Mouse (Mus musculus): ENCODE data around the gene Tbccd1.

Tbccd1 gene

DNA sequence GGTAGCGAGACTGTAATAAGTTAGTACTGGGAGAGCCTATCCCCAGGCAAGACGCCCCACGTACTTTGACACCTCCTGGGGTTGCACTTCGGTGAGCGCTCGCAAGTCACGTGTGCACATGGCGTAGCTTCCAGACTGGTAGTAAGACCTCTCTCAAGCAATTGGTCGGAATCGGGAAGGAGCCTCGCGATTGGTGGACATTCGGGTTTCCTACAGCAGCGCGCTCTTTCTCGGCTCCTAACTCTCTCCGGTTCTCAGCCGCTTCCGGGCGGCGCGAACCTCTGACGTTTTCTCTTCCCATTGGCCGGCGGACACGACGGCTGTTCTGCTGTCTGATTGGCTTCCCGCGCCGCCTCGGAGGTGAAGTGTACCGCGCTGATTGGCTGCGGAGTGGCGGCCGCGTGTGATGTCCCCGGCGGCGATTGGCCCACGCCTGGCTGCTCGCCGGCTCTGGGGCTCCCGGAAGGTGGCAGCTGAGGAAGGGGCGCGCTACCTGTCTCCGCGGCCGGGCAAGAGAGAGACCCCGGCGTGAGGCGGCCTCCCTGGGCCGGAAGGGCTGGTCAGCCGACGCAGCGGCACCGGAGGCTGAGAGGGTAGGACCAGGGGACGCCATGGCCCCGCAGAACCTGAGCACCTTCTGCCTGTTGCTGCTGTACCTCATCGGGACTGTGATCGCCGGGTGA is at the start of gene Tbccd1, which contains the start of gene Dnajb11:
Gene Tbccd1 (minus strand): TSS at position 239 of the 683 bp plus-strand sequence.
Gene Dnajb11 (plus strand): TSS at position 415 of the 683 bp plus-strand sequence.
- peak; percentile 98 for DNase-seq

DNA sequence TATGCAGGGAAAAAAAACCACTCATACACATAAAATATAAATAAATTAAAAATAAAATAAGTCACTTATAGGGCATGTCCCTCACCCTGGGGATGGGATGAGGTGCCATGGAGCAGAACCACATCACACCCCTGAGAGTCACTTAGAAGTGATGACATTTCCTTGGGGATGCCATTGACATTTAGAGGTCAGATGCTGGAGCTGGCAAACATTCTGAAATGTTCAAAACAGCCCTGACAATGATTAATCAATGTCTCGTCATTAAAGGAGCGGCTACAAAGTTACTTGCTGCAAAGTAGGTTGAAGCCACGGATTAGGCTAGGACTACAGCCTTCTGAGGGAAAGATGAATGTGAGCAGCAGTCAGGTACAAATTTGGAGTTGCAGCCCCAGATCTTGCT is 43.9 kb upstream of the Tbccd1 start:
- no peak for DNase-seq

DNA sequence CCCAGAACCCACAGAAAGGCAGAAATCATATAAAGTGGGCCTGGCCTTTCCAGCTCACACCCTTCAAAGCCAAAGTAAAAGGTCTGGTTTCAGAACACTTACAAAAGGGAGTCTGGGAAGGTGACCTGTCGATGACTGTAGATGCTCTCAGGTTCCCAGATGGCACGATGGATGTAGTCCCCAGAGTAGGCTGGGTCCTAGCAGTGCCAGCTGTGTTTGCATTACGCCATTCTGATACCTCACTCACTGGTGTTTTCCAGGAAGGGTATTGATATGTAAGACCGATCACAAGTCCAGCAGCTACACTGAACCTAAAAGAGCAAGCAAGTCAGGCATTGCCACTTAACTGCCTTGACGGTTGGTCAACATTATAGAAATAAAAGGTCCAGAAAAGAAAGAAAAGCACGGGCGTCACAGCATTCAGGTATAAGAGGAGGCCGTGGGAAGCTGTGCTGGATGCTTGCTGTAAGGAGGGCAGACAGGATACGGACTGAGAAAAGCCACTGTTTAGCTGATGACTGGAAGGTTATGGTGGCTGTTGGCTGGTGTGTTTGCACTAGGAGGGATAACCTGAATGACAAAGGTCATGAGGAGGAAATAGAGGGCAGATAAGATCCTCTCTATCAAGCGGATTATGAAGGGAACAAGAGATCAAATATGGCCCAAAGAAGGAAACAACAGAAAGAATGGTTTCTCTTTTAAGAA is 42.5 kb upstream of the Tbccd1 start:
- no peak for DNase-seq

DNA sequence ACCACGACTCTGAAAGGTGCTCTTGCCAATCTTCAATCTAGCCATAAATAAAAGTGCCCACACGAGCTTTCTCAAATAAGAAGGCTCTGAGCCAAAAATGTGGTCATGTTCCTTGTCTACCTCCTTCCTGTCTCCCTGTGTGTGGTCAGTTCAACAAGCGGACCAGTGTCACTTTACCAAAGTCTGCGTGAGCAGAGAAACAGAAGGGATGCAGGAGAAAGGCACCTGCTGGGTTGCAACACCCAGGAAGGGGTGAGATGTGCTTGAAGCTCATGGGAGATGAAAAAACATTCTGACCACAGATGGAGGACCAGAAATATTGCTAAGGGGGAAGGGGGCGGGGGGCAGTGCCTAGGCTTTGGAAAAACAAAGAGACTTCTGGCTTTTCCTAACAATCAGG is 41.9 kb upstream of the Tbccd1 start:
- DNase-seq: no peak

DNA sequence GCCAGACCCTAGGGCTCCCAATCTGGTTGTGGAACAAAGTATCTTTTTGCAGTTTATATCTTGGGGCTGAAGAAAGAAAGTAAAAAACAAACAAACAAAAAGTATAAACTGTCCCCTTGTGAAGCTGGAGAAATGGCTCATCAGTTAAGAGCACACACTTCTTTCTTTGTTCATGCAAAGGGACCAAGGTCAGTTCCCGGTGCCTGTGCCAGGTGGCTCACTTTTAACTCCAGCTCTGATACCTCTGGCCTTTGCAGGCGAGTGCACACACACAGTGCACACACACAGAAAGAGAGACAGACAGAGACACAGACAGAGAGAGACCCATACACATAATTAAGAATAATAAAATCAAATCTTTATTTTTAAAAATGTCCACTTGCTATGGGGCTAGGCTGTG is 39.1 kb upstream of the Tbccd1 start:
- DNase-seq: no peak

DNA sequence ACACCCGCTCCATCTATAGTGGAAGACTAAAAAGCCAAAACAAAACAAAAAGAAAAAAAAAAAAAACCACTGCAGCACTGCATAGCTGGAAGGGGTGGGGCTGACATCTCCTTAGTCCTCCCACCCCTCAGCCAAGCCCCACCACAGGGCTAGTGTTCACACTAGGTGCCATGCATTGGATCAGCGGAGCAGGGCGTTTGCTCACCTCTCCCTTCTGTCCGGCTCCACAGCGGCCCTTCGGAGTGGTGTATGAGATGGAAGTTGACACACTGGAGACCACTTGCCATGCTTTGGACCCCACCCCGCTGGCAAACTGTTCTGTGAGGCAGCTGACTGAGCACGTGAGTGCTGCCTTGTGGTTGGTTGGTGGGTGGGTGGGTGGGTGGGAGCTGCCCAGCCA is 36.6 kb upstream of the Tbccd1 start:
- DNase-seq: no peak

DNA sequence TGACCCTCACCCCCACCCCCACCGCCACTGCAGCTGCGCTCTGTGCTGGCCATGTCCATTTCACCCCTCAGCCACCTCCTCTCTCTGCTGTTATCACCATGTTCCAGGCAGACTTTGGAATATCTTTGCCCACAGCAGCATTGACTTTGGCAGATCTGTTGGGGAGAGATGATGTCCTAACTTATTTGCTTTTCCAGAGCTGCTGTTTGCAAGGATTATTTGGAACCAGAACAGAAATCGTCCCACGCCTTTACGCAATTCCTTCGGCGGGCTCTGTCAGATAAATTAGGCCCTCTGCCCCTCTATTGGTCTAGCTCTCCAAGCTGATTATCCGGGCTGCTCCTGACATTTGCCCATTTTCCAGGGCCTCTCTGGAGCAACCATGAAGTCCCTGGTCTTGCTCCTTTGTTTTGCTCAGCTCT is 34.3 kb upstream of the Tbccd1 start:
- no peak for DNase-seq

DNA sequence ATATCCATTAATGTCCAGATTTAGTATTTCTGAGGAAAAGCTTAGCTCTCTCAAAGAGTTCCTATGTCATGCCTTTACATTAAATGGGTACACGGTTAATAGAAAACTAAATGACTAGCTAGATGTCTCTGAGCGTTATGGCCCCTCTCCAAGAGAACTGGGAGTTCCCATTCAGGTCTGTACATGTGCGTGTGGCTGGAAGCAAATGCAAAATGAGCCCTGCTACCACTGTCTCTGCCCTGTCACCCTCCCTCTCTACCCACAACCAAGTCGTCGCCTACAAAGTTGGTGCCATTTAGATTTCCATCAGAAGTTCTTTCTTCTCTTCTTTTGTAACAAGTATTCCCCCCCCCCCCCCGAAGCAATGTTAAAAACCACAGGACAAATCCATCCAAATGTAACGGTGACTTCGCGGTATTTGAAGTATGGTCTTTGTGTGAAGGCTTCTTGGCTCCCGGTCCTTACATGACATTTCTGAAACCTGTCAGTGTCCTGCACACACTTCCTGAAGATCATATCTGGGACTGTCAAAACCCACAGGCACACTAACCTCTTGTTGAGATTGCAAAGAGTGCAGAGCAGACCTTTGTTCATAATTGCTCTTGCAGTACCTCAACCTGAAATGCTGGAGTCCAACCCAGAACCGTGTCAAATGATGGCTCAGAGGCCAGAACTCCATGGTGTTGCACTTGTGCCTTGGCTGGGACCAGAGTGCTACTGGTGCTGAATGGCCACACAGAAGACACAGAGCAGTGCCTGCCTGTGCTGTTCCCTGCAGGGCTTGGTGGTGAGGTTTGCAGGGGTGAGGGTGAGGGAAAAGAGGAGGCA is 33.4 kb upstream of the Tbccd1 start, which contains the start of gene Ahsg:
Gene Ahsg (plus strand): TSS at position 595 of the 828 bp plus-strand sequence.
- DNase-seq: no peak

DNA sequence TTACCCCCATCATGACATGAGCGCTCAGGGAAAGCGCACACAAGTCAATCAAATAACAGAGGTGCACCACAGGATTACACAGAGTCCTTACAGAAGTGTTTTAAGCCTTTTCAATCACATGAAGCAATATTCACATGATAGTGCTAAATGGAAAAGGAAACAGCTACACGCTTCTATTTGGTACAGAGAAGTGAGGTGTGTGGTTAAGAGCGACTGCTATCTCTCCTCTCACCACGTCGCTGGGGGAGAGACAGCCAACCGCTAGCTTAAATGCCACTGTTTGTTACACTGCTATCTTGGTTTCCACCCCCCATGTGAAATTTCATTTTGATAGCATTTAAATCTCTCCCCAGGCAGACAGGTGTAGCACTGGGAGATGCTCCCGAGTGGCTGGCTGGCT is 32.2 kb upstream of the Tbccd1 start:
- no peak for DNase-seq

DNA sequence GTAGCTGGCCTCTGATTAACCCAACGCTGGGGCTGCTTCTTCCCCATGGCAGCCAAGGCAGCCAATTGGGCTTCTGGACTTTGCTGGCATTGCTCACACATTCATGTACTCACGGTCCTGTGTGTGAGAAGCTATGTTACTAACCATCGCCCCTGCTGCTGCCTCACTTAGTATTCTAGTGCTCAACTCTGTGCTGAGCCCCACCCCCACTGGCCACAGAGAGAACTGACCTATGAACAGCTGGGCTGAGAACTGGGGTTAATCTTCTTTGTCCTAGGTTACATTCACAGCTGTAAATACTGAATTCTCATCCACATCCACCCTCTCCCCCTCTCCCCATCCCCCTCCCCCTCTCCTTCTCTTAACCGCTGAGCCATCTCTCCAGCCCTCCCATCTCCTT is 31.4 kb upstream of the Tbccd1 start:
- DNase-seq: no peak

DNA sequence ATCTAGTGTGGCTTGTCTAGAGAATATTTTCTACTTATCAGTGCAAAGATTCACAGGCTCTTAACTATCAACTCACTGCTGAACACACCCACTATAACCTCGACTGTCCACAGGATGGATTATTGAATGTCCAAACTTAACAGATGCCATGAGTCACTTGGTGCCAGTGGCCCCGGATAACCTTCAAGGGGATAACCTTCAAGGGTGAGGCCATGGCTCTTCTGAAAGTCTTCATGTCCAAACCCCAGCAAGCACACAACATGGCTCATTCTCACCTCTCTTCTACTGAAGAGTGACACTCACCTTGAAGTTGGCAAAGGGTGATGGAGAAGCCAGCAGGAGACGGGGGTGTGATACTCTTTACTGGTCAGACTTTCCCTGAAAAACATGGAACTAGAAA is 29.3 kb upstream of the Tbccd1 start:
- no peak for DNase-seq

DNA sequence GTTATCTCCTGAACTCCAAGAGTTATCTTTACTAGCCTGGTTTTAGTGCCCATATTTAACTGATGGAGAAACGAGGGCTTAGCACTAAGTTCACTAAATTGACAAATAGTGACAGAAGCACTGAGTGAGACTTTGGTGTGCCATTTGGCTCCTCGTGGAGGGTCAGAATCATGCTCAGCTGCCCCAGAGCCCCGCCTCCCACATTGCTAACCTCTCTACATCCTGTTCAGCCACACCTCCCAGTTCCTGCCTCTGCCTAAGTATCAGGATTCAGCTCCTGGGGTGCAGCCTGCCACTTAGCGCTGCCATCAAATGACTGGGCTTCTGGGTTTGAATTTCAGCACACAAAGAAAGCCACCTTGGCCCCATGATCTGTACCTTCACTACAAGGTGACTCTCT is 27.9 kb upstream of the Tbccd1 start:
- DNase-seq: no peak

DNA sequence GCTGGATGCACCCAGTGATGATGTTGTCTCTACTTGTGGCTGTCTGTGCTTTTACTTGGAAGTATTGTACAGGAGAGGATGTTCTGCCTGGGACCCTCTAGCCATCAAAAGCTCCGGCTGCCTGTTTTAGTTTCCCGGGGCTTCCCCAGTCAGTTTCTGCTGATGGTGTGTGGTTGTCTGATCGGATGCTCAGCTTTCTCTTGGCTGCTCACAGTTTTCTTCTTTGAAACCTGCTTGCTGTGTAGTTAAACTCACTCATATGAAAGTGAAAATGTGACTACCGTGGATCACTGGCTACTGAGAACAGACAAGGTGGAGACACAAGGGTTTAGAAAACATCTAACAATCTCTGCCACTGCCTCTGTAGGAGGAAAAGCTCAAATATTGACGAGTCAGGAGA is 26.0 kb upstream of the Tbccd1 start:
- no peak for DNase-seq

DNA sequence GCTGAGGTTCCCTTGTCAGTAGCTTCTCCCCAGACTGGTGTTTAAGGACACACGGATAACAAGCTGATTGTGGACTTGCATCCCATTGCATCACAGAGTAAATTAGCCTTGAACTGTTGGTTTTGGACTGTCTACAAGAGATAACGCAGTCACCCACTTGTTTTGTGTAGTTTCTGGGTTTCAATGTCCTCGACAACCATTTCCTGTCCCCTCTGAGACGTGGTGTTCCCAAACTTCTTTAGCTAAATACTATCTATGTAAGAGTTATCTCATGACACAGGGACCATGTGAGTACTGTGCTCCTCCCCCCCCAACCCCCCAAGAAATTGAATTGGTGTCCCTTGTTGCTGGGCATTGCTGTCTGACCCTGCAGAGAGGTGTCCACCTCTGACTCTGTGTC is 24.0 kb upstream of the Tbccd1 start:
- no peak for DNase-seq

DNA sequence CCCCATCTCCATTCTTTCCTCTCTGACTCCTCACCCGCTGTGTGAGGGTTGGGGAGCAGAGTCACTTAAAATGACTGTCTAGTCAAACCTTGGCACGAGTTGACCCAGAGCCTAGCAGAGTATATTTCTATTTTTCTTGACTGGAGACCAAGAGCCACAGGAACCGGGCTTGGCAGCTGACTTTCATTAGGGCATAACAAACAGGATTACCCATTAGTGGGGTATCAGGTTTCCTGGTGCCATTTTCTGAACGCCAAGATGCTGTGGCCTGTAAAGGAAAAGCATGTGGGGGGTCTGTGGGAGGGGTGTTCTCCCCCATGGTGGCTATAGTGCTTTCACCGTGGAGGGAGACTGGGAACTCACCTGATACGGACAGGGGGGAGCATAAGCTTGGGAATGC is 23.4 kb upstream of the Tbccd1 start:
- no peak for DNase-seq

DNA sequence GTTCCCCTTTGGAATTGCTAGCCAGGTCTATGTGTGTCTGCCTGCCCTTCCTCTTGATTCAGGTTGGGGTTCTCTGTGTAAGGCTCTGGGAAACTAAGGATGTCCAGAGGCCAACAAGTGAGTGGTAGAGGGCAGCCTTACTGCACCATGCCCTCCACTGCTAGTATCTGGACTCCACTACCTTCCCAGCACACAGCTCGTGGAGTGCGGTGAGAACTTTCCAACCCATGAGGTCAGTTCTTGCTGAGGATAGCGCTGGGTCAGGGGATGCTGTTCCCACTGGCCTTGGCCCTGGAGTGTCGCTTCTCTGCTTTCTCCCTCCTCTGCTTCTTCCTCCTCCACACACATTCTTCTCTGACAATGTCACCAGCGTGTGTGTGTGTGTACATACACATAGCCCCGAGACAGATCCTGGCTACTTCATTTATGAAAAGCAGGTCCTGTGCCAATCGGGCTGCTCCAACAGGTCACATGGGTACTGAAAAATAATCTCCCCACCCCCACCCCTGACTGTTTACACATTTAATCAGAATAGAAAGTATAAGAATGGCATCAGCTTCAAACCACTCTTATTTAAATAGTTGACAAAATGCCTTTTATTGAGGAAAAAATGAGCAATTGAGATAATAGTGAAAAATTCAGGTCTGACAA is 22.6 kb upstream of the Tbccd1 start:
- DNase-seq: no peak

DNA sequence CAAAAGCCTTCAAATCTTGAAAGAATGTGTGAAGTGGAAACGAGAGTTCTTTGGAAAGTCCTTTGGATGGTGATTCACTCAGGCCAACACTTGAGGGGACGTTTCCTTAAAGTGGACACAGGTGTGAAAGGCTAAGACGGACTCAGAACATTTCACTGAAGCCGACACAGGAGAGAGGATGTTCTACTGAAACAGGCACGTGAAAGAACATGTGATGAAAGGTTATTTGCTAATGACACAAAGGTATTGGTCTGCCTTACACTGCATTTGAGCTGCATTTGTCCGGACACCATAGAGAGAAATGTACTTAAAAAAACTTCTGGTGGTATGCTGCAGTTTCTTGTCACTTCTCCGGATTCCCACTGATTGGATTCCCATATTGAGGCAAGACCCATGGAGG is 21.2 kb upstream of the Tbccd1 start:
- no peak for DNase-seq

DNA sequence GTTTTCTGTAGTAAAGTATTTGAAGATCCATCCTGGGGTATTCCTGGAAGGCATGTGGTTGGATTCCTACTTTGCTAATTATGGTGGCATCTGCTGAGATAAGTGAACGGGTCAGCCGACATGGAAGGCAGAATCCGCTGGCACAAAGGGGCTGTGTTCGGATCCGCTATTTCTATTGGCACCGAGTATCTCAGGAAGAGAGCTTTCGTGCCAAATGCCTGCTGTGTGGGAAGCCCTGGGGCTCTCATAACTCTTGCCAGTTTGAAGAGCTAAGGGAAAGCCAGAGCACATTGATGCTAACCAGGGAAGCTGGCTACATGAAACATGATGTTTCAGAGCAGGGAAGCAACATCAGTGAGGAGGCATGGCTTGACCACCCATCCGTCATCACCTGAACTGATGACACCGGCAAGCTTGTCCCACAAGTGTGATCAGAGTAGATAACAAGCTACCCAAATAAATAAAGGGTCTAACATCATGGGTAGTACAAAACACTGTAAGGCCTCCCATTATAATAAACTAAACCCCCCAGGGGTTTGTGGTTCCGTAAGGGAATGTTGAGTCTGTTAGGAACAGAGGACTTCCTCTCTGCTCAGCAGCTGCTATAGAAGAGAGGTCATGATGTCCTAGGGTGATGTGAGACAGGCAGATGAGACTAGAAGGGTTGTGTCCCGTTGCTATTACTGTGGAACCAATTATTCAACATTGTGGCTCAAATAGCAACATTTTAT is 20.4 kb upstream of the Tbccd1 start:
- no peak for DNase-seq

DNA sequence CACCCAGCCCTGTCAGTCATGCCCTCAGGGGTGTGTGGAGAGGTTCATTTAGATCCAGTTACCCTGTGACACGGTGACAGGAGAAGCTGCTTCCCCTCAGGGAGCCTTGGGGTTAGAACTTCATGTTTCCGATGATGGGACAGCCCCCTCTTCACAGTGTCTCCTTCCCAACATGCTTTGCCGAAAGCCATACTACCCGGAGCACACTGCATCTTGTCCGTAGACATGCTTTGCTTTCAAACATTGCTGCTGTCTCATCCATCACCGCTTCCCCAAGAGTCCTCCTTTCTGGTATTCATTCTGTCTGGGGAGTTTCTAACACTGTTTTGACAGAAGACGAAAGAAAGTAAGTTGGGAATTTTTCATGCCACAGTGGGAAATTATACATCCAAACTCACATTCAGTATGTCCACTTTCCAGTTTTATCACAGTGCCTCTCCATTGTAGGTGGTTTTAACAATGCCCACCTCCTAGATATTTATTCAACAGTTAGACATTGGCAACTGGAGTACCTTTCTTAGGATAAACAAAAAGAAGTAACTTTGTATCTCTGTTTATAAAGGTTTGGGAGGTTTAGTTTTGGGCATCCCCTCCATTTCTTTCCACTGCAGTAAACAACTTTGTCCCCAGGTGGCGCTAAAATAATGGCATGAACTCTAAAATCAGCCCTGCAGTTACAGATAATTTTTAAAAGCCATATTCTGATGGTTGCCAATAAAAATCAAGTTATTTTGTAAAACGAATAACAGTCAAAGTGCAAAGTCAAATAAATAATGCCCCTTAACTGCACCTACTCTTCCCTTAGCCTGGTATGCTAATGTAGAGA is 19.0 kb upstream of the Tbccd1 start:
- peak; percentile 31 for DNase-seq

DNA sequence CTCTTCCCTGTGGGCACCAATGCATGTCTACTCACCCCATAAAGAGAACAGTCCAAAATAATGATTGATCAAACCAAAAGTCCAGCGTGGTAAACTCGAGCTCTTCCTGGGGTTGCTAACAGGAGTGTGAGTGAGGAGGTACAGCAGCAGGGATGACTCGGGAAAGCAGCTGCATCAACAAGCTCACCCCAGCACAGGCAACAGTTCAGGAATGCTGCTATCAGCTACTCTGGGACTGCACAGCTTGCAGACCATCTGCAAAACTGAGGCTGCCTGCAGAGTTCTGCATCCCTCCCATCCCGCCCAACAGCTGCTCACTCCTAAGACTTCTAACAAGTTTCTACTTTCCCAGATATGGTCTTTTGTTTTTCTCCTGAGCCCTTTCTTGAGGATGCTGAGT is 15.9 kb upstream of the Tbccd1 start:
- DNase-seq: no peak

DNA sequence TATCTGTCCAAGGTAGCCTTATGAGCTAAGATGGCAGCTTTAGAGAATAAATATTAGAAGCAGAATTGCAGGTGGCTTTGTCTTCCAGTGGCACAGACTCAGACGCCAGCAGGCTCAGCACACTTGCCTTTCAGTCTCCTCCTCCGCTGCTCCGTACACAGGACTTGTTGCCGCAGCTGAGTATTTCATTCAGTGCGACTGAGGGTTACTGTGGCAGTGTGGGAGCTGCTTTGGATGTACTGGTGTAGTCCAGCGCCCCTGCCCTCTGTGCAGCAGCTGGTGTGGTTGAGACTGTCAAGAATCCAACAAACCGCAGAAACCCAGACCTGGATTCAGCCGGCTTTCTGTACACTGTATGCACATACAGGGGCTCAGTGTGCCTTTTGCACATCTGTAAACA is 14.9 kb upstream of the Tbccd1 start:
- no peak for DNase-seq

DNA sequence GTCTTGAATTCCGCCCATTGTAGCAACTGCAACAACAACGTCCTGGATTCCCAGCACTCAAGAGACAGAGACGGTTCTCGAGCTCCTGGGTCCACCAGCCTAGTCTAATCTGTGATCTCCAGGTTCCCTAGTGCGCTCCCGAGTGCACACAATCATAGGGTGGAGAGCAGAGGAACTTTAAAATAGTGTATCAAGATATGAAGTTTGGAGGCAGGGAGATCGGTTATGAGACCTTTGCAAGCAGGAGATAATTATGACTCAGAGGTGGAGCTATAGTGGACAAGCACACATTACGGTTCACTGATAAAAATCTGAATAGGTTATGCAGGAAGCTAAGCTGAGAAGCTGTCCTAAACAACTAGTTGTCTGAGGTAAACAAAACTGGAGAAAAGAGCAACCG is 696 bp downstream of the Tbccd1 start:
- peak; percentile 4 for DNase-seq

All from thymus, postnatal 14 days (tissue).